31 mouse cellular contexts compared by ENCODE assay signal in genomic region chr11:50402481-50402880, GRCm38 (mm10). TPM values are rescaled to one million over a fixed set of nuclear protein-coding genes. Genes with fewer than 3 reads are reported as not detected.
DNase-seq lines count a peak whose midpoint lies in the region; ATAC-seq and TF ChIP-seq lines count a peak whose summit lies in the region.
"Had no signal": no experiment of that assay in that cellular context is flagged by ENCODE, and none has a peak within 500 bp of the region (broad histone marks: within the 10 kb centered on the region; RNA-seq: fewer than 3 reads in every experiment).

No protein-coding gene starts in this region.

- H3K27me3 ChIP-seq in heart, embryonic 14.5 days (ENCODE audit: control insufficient read depth, insufficient read depth, low read length) = no peaks in the 10 kb centered on the region
- no peaks in the 10 kb centered on the region for H3K27me3 ChIP-seq in kidney, embryonic 14.5 days (ENCODE audit: control insufficient read depth, insufficient read depth, low read length)
- H3K27me3 ChIP-seq in liver, adult 2 months (ENCODE audit: control insufficient read depth, insufficient read depth, low read length) = no peaks in the 10 kb centered on the region
- no peaks in the 10 kb centered on the region for H3K27me3 ChIP-seq in liver, embryonic 12.5 days (replicated peaks)
- H3K27me3 ChIP-seq: forebrain, embryonic 12.5 days; hindbrain, embryonic 13.5 days; lung, embryonic 15.5 days; midbrain, embryonic 15.5 days; neural tube, embryonic 15.5 days had no signal

- no peak for DNase-seq in heart, postnatal 14 days
- DNase-seq in kidney, adult 18-20 months = peak; percentile 29
- peak; percentile 49 for DNase-seq in liver, adult 2 months (ENCODE audit: extremely low read depth, low read depth, low spot score)
- no peak for DNase-seq in adrenal gland, postnatal 14 days
- DNase-seq: adrenal gland, adult 2 months; B cell, adult 2 months; cerebellum, adult 2 months; cerebellum, postnatal 14 days; gastrocnemius, postnatal 10 days; liver; retina, postnatal 1 day; right cerebral cortex, postnatal 14 days had no signal

- peak overlapping the region; percentile 72 to 86; a peak in 3 of 4 replicates for H3K27ac ChIP-seq in heart, embryonic 14.5 days (replicated peaks in 1 of 2; ENCODE audit: control insufficient read depth in 1 of 2, insufficient read depth in 1 of 2, low read depth in 2 of 2, low read length in 2 of 2)
- no peak overlapping the region for H3K27ac ChIP-seq in kidney, embryonic 14.5 days (ENCODE audit: low read depth, low read length)
- H3K27ac ChIP-seq in liver, adult 2 months (replicated peaks; ENCODE audit: insufficient read depth, low read depth, low read length) = no peak overlapping the region
- H3K27ac ChIP-seq in liver, embryonic 12.5 days = no peak overlapping the region
- H3K27ac ChIP-seq: forebrain, embryonic 12.5 days; hindbrain, embryonic 13.5 days; lung, embryonic 15.5 days; midbrain, embryonic 10.5 days; midbrain, embryonic 15.5 days; neural tube, embryonic 15.5 days had no signal

- ATAC-seq in heart, embryonic 14.5 days (ENCODE audit: insufficient number of reproducible peaks, insufficient read depth, low FRiP score, low read depth) = no peak
- ATAC-seq in kidney, embryonic 14.5 days (ENCODE audit: low FRiP score, low TSS enrichment) = no peak
- no peak for ATAC-seq in liver, embryonic 12.5 days
- ATAC-seq: activated CD4-positive, CD25-positive, alpha-beta regulatory T cell, adult 4 months; intestine, embryonic 16.5 days; midbrain, embryonic 15.5 days had no signal

- H3K4me2 ChIP-seq in heart, embryonic 14.5 days (ENCODE audit: low read length) = no peak overlapping the region
- no peak overlapping the region for H3K4me2 ChIP-seq in kidney, embryonic 14.5 days (replicated peaks; ENCODE audit: low read depth, low read length)
- H3K4me2 ChIP-seq in liver, embryonic 12.5 days = no peak overlapping the region
- H3K4me2 ChIP-seq: forebrain, embryonic 12.5 days; hindbrain, embryonic 13.5 days; lung, embryonic 15.5 days; midbrain, embryonic 15.5 days; neural tube, embryonic 15.5 days had no signal

- 96% methylated on average over 3 of the region's 3 CpGs for WGBS in heart, embryonic 14.5 days
- WGBS in kidney, embryonic 14.5 days = 98% methylated on average over 3 of the region's 3 CpGs
- WGBS in liver, adult 2 months = 82% methylated on average over 3 of the region's 3 CpGs
- WGBS in liver, embryonic 12.5 days (ENCODE audit: insufficient replicate concordance) = 85% methylated on average over 3 of the region's 3 CpGs

- no peak for TF ChIP-seq CTCF in liver, adult 2 months (IDR thresholded peaks at IDR 0.05; ENCODE audit: low read depth, low read length)

- H3K9ac ChIP-seq in heart, embryonic 14.5 days (ENCODE audit: low read length) = no peak overlapping the region
- no peak overlapping the region for H3K9ac ChIP-seq in kidney, embryonic 14.5 days (ENCODE audit: low read depth, low read length)
- H3K9ac ChIP-seq in liver, adult 2 months (ENCODE audit: low read depth, low read length) = no peak overlapping the region
- H3K9ac ChIP-seq in liver, embryonic 12.5 days = no peak overlapping the region
- H3K9ac ChIP-seq: forebrain, embryonic 12.5 days; hindbrain, embryonic 13.5 days; lung, embryonic 15.5 days; midbrain, embryonic 15.5 days; neural tube, embryonic 15.5 days had no signal

- peaks cover 13 to 15% of the 10 kb centered on the region in 2 experiments for H3K4me1 ChIP-seq in heart, embryonic 14.5 days (ENCODE audit: control insufficient read depth in 2 of 2, insufficient read depth in 2 of 2, low read length in 2 of 2)
- no peaks in the 10 kb centered on the region for H3K4me1 ChIP-seq in kidney, embryonic 14.5 days (ENCODE audit: control insufficient read depth, insufficient read depth, low read length)
- H3K4me1 ChIP-seq in liver, adult 2 months (ENCODE audit: control insufficient read depth, insufficient read depth, low read length) = no peaks in the 10 kb centered on the region
- no peaks in the 10 kb centered on the region for H3K4me1 ChIP-seq in liver, embryonic 12.5 days
- H3K4me1 ChIP-seq: forebrain, embryonic 12.5 days; hindbrain, embryonic 13.5 days; lung, embryonic 15.5 days; midbrain, embryonic 15.5 days; neural tube, embryonic 15.5 days had no signal

- no peaks in the 10 kb centered on the region for H3K79me2 ChIP-seq in liver, adult 2 months (ENCODE audit: control insufficient read depth, insufficient read depth, low read length)

- no peak overlapping the region for H3K4me3 ChIP-seq in heart, embryonic 14.5 days (ENCODE audit: control insufficient read depth in 1 of 2, insufficient read depth in 1 of 2, low read depth in 1 of 2, low read length in 2 of 2)
- no peak overlapping the region for H3K4me3 ChIP-seq in kidney, embryonic 14.5 days (ENCODE audit: low read length)
- H3K4me3 ChIP-seq in liver, adult 2 months (ENCODE audit: insufficient read depth, low read depth, low read length) = no peak overlapping the region
- no peak overlapping the region for H3K4me3 ChIP-seq in liver, embryonic 12.5 days
- H3K4me3 ChIP-seq: erythroblast, embryonic 14.5 days; forebrain, embryonic 12.5 days; hindbrain, embryonic 13.5 days; lung, embryonic 15.5 days; midbrain, embryonic 10.5 days; midbrain, embryonic 15.5 days; neural tube, embryonic 15.5 days had no signal

- no peak for TF ChIP-seq POLR2A in liver, adult 2 months (IDR thresholded peaks at IDR 0.05; ENCODE audit: extremely low read depth, insufficient read depth, low read length)

- no peaks in the 10 kb centered on the region for H3K9me3 ChIP-seq in heart, embryonic 14.5 days (ENCODE audit: control insufficient read depth, low read length)
- no peaks in the 10 kb centered on the region for H3K9me3 ChIP-seq in kidney, embryonic 14.5 days (ENCODE audit: control insufficient read depth, low read length)
- H3K9me3 ChIP-seq in liver, embryonic 12.5 days (replicated peaks) = no peaks in the 10 kb centered on the region
- H3K9me3 ChIP-seq: forebrain, embryonic 12.5 days; hindbrain, embryonic 13.5 days; lung, embryonic 15.5 days; midbrain, embryonic 10.5 days; midbrain, embryonic 15.5 days; neural tube, embryonic 15.5 days had no signal

- peaks cover 84% of the 10 kb centered on the region for H3K36me3 ChIP-seq in heart, embryonic 14.5 days (ENCODE audit: control insufficient read depth, insufficient read depth, low read length)
- H3K36me3 ChIP-seq in kidney, embryonic 14.5 days (ENCODE audit: control insufficient read depth, insufficient read depth, low read length) = peaks cover 40% of the 10 kb centered on the region
- H3K36me3 ChIP-seq in liver, adult 2 months (ENCODE audit: control insufficient read depth, insufficient read depth, low read length) = peaks cover 11% of the 10 kb centered on the region
- H3K36me3 ChIP-seq in liver, embryonic 12.5 days = peaks cover 57% of the 10 kb centered on the region

- intact Hi-C loops in heart, postnatal 14 days (cut with DNase I) = no loop called here

RNA-seq across cellular contexts. Expression of gene Hnrnph1, which starts 25.7 kb away (rescaled TPM):
- 226 and 241 TPM in 2 replicates for polyA plus RNA-seq in heart, embryonic 14.5 days (2014; fragmentation: Nextera tagmentation; extraction: Ambion mirVana)
- total RNA-seq in heart, postnatal 14 days (2021) = 100 to 1,000 TPM; 134 to 140 TPM
- polyA plus RNA-seq in kidney, embryonic 14.5 days (2014; fragmentation: Nextera tagmentation; extraction: Ambion mirVana) = 598 and 606 TPM in 2 replicates
- 84.3 and 97.1 TPM in 2 replicates for total RNA-seq in liver, adult 2 months (2014; rRNA removed)
- polyA plus RNA-seq in liver, adult 2 months (2012; rRNA removed) = 13.7 and 17.6 TPM in 2 replicates
- 160 TPM in 2 replicates for polyA plus RNA-seq in liver, embryonic 12.5 days (2016; fragmentation: Nextera tagmentation; extraction: Ambion mirVana)
- 269 and 317 TPM in 2 replicates for total RNA-seq in adrenal gland, postnatal 14 days (2021)

RNA-seq across cellular contexts. Expression of gene Rufy1, which starts 28.4 kb away (rescaled TPM):
- polyA plus RNA-seq in heart, embryonic 14.5 days (2014; fragmentation: Nextera tagmentation; extraction: Ambion mirVana) = 27.1 and 28.6 TPM in 2 replicates
- 10 to 100 TPM; 27.1 to 27.7 TPM for total RNA-seq in heart, postnatal 14 days (2021)
- polyA plus RNA-seq in kidney, embryonic 14.5 days (2014; fragmentation: Nextera tagmentation; extraction: Ambion mirVana) = 20.8 and 29.3 TPM in 2 replicates
- total RNA-seq in liver, adult 2 months (2014; rRNA removed) = 10.5 and 10.6 TPM in 2 replicates
- 7.4 and 8.1 TPM in 2 replicates for polyA plus RNA-seq in liver, adult 2 months (2012; rRNA removed)
- polyA plus RNA-seq in liver, embryonic 12.5 days (2016; fragmentation: Nextera tagmentation; extraction: Ambion mirVana) = 12.0 and 12.8 TPM in 2 replicates
- 27.1 and 29.5 TPM in 2 replicates for total RNA-seq in adrenal gland, postnatal 14 days (2021)

RNA-seq across cellular contexts. Expression of gene Cby3, which starts 48.2 kb away (rescaled TPM):
- 0.31 TPM in 1 of 2 replicates, not detected in the other for polyA plus RNA-seq in heart, embryonic 14.5 days (2014; fragmentation: Nextera tagmentation; extraction: Ambion mirVana)
- not detected for total RNA-seq in heart, postnatal 14 days (2021)
- polyA plus RNA-seq in kidney, embryonic 14.5 days (2014; fragmentation: Nextera tagmentation; extraction: Ambion mirVana) = 0.79 and 1.1 TPM in 2 replicates
- total RNA-seq in liver, adult 2 months (2014; rRNA removed) = not detected in 2 replicates
- not detected in 2 replicates for polyA plus RNA-seq in liver, adult 2 months (2012; rRNA removed)
- polyA plus RNA-seq in liver, embryonic 12.5 days (2016; fragmentation: Nextera tagmentation; extraction: Ambion mirVana) = 0.18 TPM in 1 of 2 replicates, not detected in the other
- not detected in 2 replicates for total RNA-seq in adrenal gland, postnatal 14 days (2021)
- total RNA-seq: adrenal gland, adult 2 months; adrenal gland, postnatal 4 days; gastrocnemius, postnatal 10 days; heart, postnatal 25 days; layer of hippocampus, adult 18-20 months; layer of hippocampus, postnatal 10 days; left cerebral cortex, postnatal 14 days had no signal
- polyA plus RNA-seq: activated CD4-positive, CD25-positive, alpha-beta regulatory T cell, adult 4 months; adrenal gland, adult 2 months; erythroblast, embryonic 14.5 days; forebrain, embryonic 12.5 days; limb, embryonic 11.5 days; liver, embryonic 16.5 days had no signal

Comparison
In these comparisons a context has a peak if more than half of its experiments do, and no peak if none do; other contexts are left out.
1. H3K27ac ChIP-seq: peak in heart, embryonic 14.5 days (2 of 2); none in kidney, embryonic 14.5 days (single experiment), liver, adult 2 months (single experiment) and liver, embryonic 12.5 days (single experiment).
2. DNase-seq: peak in kidney, adult 18-20 months (single experiment) and liver, adult 2 months (single experiment); none in heart, postnatal 14 days (0 of 2) and adrenal gland, postnatal 14 days (single experiment).